Mouse (Mus musculus) ES-Bruce4 (cell line): Measurements from ENCODE around the gene Bloc1s2. TPM values are rescaled to one million over a fixed set of nuclear protein-coding genes. Genes with fewer than 3 reads are reported as not detected.

Experiments used
- H3K27ac ChIP-seq: 2 replicates; pipeline ENCODE4 v1.5.1; 2012; ENCODE audit warnings: low read length, inconsistent platforms; ENCODE audit not compliant: insufficient read depth
- H3K27me3 ChIP-seq: 2 replicates; pipeline ENCODE4 v1.6.1; 2012; ENCODE audit warnings: mild to moderate bottlenecking, low read length, inconsistent platforms; ENCODE audit not compliant: control insufficient read depth, poor library complexity, insufficient read depth, severe bottlenecking
- H3K36me3 ChIP-seq: 2 replicates; pipeline ENCODE4 v1.6.1; 2012; ENCODE audit warnings: inconsistent platforms, mild to moderate bottlenecking, low read length, moderate library complexity; ENCODE audit not compliant: control insufficient read depth, poor library complexity, insufficient read depth, severe bottlenecking
- H3K4me1 ChIP-seq: one replicate; pipeline ENCODE4 v1.8.1; 2011; ENCODE audit warnings: low read length; ENCODE audit not compliant: control insufficient read depth, insufficient read depth
- H3K4me3 ChIP-seq: 2 replicates; pipeline ENCODE4 v1.5.1; 2011; ENCODE audit warnings: low read depth, mild to moderate bottlenecking, low read length
- H3K9ac ChIP-seq: 2 replicates; pipeline ENCODE4 v1.6.1; 2012; ENCODE audit warnings: low read depth, mild to moderate bottlenecking, inconsistent platforms; ENCODE audit not compliant: poor library complexity, severe bottlenecking
- H3K9me3 ChIP-seq: replicated peaks from 2 replicates; pipeline ENCODE4 v1.6.1; 2012; ENCODE audit warnings: mild to moderate bottlenecking, low read length, inconsistent platforms; ENCODE audit not compliant: control insufficient read depth, poor library complexity, insufficient read depth, severe bottlenecking
- CTCF ChIP-seq: IDR thresholded peaks from one replicate; pipeline ENCODE4 v1.8.1; 2011; ENCODE audit warnings: low read depth, low read length
- EP300 ChIP-seq: IDR thresholded peaks from 2 replicates; pipeline ENCODE4 v1.6.1; 2011; ENCODE audit warnings: low read depth, low read length; ENCODE audit not compliant: insufficient read depth
- POLR2A ChIP-seq: IDR thresholded peaks from one replicate; pipeline ENCODE4 v1.8.1; 2011; ENCODE audit warnings: low read length; ENCODE audit not compliant: insufficient read depth
- polyA plus RNA-seq: library from polyadenylated mRNA; stranded (reverse); fragments of >200 nt; gene quantifications from 2 replicates; pipeline ENCODE4 v1.2.4, GENCODE M21; 2011; ENCODE audit warnings: low read depth; ENCODE audit not compliant: missing spikeins, insufficient read depth, insufficient read length

Gene Bloc1s2
- polyA plus RNA-seq, 1 experiment, result 86.7 TPM

GRCm38 (mm10) chr19:44180502-44180901, 34.3 kb upstream of the Bloc1s2 start:
- no peak overlapping the region for H3K4me3 ChIP-seq
- no peak overlapping the region for H3K27ac ChIP-seq
- TF ChIP-seq POLR2A (no peak), CTCF (no peak), EP300 (no peak)
- no peaks in the 10 kb centered on the region; the same call in 1 of the 2 replicates for H3K9me3 ChIP-seq
- H3K27me3 ChIP-seq, result no peaks in the 10 kb centered on the region
- no peaks in the 10 kb centered on the region for H3K36me3 ChIP-seq
- H3K9ac ChIP-seq, result no peak overlapping the region
- no peaks in the 10 kb centered on the region for H3K4me1 ChIP-seq

- no peaks in the 10 kb centered on the region for H3K36me3 ChIP-seq
- TF ChIP-seq POLR2A, result no peak
- TF ChIP-seq EP300, result no peak
- no peak for TF ChIP-seq CTCF
- no peak overlapping the region for H3K27ac ChIP-seq
- H3K9ac ChIP-seq, result no peak overlapping the region
- H3K9me3 ChIP-seq, result no peaks in the 10 kb centered on the region; the same call in 1 of the 2 replicates
- no peak overlapping the region for H3K4me3 ChIP-seq
- 0 out of 2 replicates have a peak, but pooled peaks cover 1% of the 10 kb centered on the region for H3K27me3 ChIP-seq
- no peaks in the 10 kb centered on the region for H3K4me1 ChIP-seq
Measured at GRCm38 (mm10) chr19:44176741-44177140, 30.5 kb upstream of the Bloc1s2 start.

DNA sequence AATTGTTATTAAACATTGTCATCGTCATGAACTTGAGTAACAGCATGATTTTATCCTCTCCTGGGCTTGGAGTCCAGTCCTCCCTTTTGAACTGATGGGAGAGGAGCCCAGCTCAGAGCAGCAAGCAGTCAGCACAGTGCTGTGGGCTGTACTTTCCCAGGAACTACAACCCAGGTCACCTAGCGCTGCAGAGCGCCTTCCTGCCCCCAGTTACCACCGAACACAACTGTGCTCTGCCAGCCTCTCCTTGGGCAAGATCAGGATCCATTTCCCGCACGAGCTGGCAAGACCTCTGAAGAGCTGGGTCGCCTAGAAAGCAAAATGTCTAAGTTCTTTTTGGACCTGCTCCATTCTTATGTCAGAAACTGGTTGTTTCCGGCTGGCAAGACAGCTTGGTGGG, 28.6 kb upstream of the Bloc1s2 start:
- Histone ChIP-seq H3K4me1 (no peaks in the 10 kb centered on the region), H3K36me3 (no peaks in the 10 kb centered on the region), H3K9ac (no peak overlapping the region), H3K27ac (no peak overlapping the region), H3K27me3 (0 out of 2 replicates have a peak, but pooled peaks cover 1% of the 10 kb centered on the region), H3K4me3 (no peak overlapping the region), H3K9me3 (no peaks in the 10 kb centered on the region; the same call in 1 of the 2 replicates)
- TF ChIP-seq CTCF, result no peak
- TF ChIP-seq POLR2A, result no peak
- no peak for TF ChIP-seq EP300

DNA sequence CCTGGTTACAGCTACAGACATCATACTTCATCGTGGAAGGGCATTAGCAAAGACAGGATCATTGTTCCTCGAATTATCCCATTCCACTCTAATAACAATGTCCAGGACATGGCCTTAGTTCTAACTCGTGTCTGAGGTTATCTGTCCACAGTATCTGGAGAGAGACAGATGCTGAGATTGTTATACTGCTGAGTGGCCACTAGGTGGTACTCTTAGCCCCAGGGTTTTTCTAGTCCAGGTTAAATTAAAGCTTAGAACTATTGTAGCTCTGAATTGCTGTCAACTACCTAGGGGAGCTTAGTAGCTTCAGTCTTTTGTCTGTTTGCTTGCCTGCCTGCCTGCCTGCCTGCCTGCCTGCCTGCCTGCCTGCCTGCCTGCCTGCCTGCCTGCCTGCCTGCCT, 15.3 kb upstream of the Bloc1s2 start:
- TF ChIP-seq CTCF (no peak), POLR2A (no peak), EP300 (no peak)
- H3K9me3 ChIP-seq, result peaks cover 3% of the 10 kb centered on the region; the same call in 1 of the 2 replicates
- no peak overlapping the region for H3K9ac ChIP-seq
- H3K27ac ChIP-seq, result no peak overlapping the region
- H3K27me3 ChIP-seq, result no peaks in the 10 kb centered on the region
- no peaks in the 10 kb centered on the region for H3K36me3 ChIP-seq
- no peaks in the 10 kb centered on the region for H3K4me1 ChIP-seq
- H3K4me3 ChIP-seq, result no peak overlapping the region

- Histone ChIP-seq H3K27ac (no peak overlapping the region), H3K4me1 (no peaks in the 10 kb centered on the region), H3K9me3 (peaks cover 3% of the 10 kb centered on the region; the same call in 1 of the 2 replicates), H3K27me3 (no peaks in the 10 kb centered on the region), H3K36me3 (no peaks in the 10 kb centered on the region), H3K4me3 (no peak overlapping the region), H3K9ac (no peak overlapping the region)
- no peak for TF ChIP-seq EP300
- TF ChIP-seq POLR2A, result no peak
- TF ChIP-seq CTCF, result no peak
Measured at GRCm38 (mm10) chr19:44159386-44159785, 13.1 kb upstream of the Bloc1s2 start.

GRCm38 (mm10) chr19:44157005-44157404, 10.8 kb upstream of the Bloc1s2 start:
- H3K4me1 ChIP-seq, result no peaks in the 10 kb centered on the region
- TF ChIP-seq EP300 (no peak), POLR2A (no peak), CTCF (no peak)
- no peak overlapping the region for H3K4me3 ChIP-seq
- H3K27me3 ChIP-seq, result no peaks in the 10 kb centered on the region
- H3K9me3 ChIP-seq, result peaks cover 3% of the 10 kb centered on the region; the same call in 1 of the 2 replicates
- no peak overlapping the region for H3K27ac ChIP-seq
- no peaks in the 10 kb centered on the region for H3K36me3 ChIP-seq
- H3K9ac ChIP-seq, result no peak overlapping the region

DNA sequence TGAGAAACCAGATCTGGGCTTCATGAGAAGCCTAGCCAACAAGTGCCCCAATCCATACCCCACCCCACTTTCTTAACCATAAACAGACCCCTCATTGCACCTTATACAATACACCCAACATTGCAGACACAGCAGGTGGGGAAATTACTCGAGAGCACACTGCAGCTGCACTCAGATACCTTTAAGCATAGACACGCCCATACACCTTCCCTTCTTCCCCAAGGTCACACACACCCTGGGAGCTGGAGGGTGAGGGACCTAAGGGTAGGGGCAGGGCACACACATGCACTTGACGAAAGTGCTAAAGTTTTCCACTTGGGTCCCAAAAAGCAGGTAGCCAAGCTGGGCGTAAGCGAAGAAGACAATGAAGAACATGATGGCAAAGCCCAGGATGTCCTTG, 7.5 kb upstream of the Bloc1s2 start:
- TF ChIP-seq POLR2A (no peak), CTCF (no peak), EP300 (no peak)
- no peaks in the 10 kb centered on the region for H3K36me3 ChIP-seq
- no peaks in the 10 kb centered on the region for H3K4me1 ChIP-seq
- H3K27me3 ChIP-seq, result no peaks in the 10 kb centered on the region; the same call in 1 of the 2 replicates
- H3K9ac ChIP-seq, result no peak overlapping the region
- H3K4me3 ChIP-seq, result no peak overlapping the region
- no peak overlapping the region for H3K27ac ChIP-seq
- H3K9me3 ChIP-seq, result no peaks in the 10 kb centered on the region
